Mouse (Mus musculus) E14TG2a.4 (cell line): Measurements from ENCODE around the gene Prkcb.

Source experiments
- CTCF ChIP-seq: conservative IDR thresholded peaks from 2 replicates; pipeline ENCODE4 v1.5.1; 2014; ENCODE audit warnings: low read length
- NANOG ChIP-seq: IDR thresholded peaks from 2 replicates; pipeline ENCODE4 v1.6.1; 2014; ENCODE audit warnings: borderline replicate concordance, low read length, mixed read lengths
- POU5F1 ChIP-seq: IDR thresholded peaks from 2 replicates; pipeline ENCODE4 v1.6.1; 2014; ENCODE audit warnings: low read length, borderline replicate concordance

GRCm38 (mm10) chr7:122472223-122472622 lies 183.7 kb downstream of the Prkcb start:
- no peak for TF ChIP-seq CTCF
- TF ChIP-seq NANOG: no peak
- TF ChIP-seq POU5F1: no peak
